Mouse (Mus musculus) hindbrain, embryonic 11.5 days (tissue): ENCODE measurements around the gene Mex3b. TPM values are rescaled to one million over a fixed set of nuclear protein-coding genes. Genes with fewer than 3 reads are reported as not detected.

Experiments used
- ATAC-seq: fragments of 200-750 bp; cut with Nextera tagmentation; 2 replicates; pipeline ENCODE4 v1.8.0; 2017; ENCODE audit warnings: mild to moderate bottlenecking, moderate TSS enrichment, moderate library complexity; ENCODE audit not compliant: low FRiP score
- DNase-seq: peaks from one replicate; pipeline ENCODE4 v3.0.0-alpha.2; 2015; ENCODE audit warnings: low spot score
- H3K27ac ChIP-seq: fragments of 300-500 bp; sonication (generic); 2 replicates; pipeline ENCODE4 v1.5.1; 2014; ENCODE audit warnings: mild to moderate bottlenecking, low read depth, low read length
- H3K27me3 ChIP-seq: fragments of 300-500 bp; sonication (generic); 2 replicates; pipeline ENCODE4 v1.6.1; 2014; ENCODE audit warnings: mild to moderate bottlenecking, low read length, moderate library complexity, mixed read lengths; ENCODE audit not compliant: control insufficient read depth, insufficient read depth
- H3K36me3 ChIP-seq: fragments of 300-500 bp; sonication (generic); 2 replicates; pipeline ENCODE4 v1.6.1; 2014; ENCODE audit warnings: mild to moderate bottlenecking, low read length, moderate library complexity, mixed read lengths; ENCODE audit not compliant: control insufficient read depth, insufficient read depth
- H3K4me1 ChIP-seq: fragments of 300-500 bp; sonication (generic); replicated peaks from 2 replicates; pipeline ENCODE4 v1.6.1; 2014; ENCODE audit warnings: low read length, mixed read lengths; ENCODE audit not compliant: control insufficient read depth, insufficient read depth
- H3K4me2 ChIP-seq: fragments of 300-500 bp; sonication (generic); replicated peaks from 2 replicates; pipeline ENCODE4 v1.6.1; 2014; ENCODE audit warnings: mild to moderate bottlenecking, low read depth, low read length
- H3K4me3 ChIP-seq: fragments of 300-500 bp; sonication (generic); 2 replicates; pipeline ENCODE4 v1.5.1; 2014; ENCODE audit warnings: low read depth, low read length
- H3K9ac ChIP-seq: fragments of 300-500 bp; sonication (generic); 2 replicates; pipeline ENCODE4 v1.6.1; 2014; ENCODE audit warnings: low read depth, low read length
- H3K9me3 ChIP-seq: fragments of 300-500 bp; sonication (generic); 2 replicates; pipeline ENCODE4 v1.6.1; 2016; ENCODE audit warnings: low read length; ENCODE audit not compliant: control insufficient read depth
- WGBS: fragments of 180-500 bp; shearing (Covaris S2); extraction: QIAGEN DNeasy Blood & Tissue Kit; methylation state at CpG from one replicate; pipeline ENCODE4 v1.1.7; 2014; 5-methylcytosine and 5-hydroxymethylcytosine counted together
- polyA plus RNA-seq: library from polyadenylated mRNA; unstranded; fragments of >200 nt; fragmentation: Nextera tagmentation; extraction: Ambion mirVana; gene quantifications from 2 replicates; pipeline ENCODE4 v1.2.1, GENCODE M21; 2014

Mex3b gene
- polyA plus RNA-seq, 1 experiment from 2014 or later = 36.5 TPM

GRCm38 (mm10) chr7:82864260-82864990, 2.7 kb upstream of the Mex3b start:
- Histone ChIP-seq H3K4me1 (no peaks in the 10 kb centered on the region; the same call in 1 of the 2 replicates), H3K27ac (peak overlapping the region; percentile 100), H3K4me3 (no peak overlapping the region), H3K36me3 (peaks cover 3% of the 10 kb centered on the region; the same call in 1 of the 2 replicates), H3K9ac (peak overlapping the region; percentile 100; the same call in 1 of the 2 replicates), H3K9me3 (no peaks in the 10 kb centered on the region), H3K4me2 (peak overlapping the region; percentile 76), H3K27me3 (no peaks in the 10 kb centered on the region)
- 32% methylated on average over 8 of the region's 8 CpGs for whole genome bisulfite sequencing
- ATAC-seq (no peak), DNase-seq (peak; percentile 62)

- Histone ChIP-seq H3K9me3 (no peaks in the 10 kb centered on the region), H3K4me2 (peak overlapping the region; percentile 76), H3K27me3 (no peaks in the 10 kb centered on the region), H3K27ac (peak overlapping the region; percentile 100), H3K4me1 (no peaks in the 10 kb centered on the region; the same call in 1 of the 2 replicates), H3K9ac (peak overlapping the region; percentile 100), H3K4me3 (peak overlapping the region; percentile 100), H3K36me3 (peaks cover 9% of the 10 kb centered on the region)
- under 1% methylated on average over 22 of the region's 22 CpGs for WGBS
- DNase-seq (peak; percentile 76), ATAC-seq (no peak)
Measured at GRCm38 (mm10) chr7:82864991-82865771, 2.0 kb upstream of the Mex3b start.

DNA sequence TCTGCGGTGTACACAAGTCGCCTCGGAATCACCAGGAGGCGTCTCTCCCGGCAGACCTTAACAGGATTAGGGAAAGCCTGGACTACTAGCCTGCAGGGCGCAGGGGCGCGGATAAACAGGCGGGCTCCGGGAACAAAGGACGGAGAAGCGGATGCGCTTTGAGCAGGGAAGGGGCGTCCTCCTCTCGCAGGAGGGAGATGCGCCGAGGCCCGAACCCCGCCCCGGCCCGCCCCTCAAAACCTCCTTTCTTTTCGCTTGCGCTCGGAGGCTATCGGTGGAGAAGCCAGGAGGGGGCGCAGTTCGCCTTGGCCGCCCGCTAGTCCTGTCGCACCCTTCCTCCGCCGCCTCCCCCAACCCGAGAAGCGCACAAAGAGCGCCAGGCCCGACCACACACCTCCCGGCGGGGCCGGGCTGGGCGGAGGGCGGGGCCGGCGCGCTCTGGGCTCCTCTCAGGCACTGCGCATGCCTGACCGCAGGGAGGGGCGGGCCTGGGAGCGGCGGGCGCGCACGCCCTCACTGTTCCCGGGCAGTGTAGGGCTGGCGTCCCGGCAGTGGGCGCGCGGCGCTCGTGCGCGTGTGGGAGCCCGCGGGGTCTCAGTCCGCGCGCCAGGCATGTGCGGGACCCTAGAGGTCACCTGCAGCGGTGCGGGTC, 1.2 kb upstream of the Mex3b start:
- ATAC-seq (peak; percentile 90), DNase-seq (peak; percentile 99)
- WGBS = under 1% methylated on average over 41 of the region's 70 CpGs
- H3K4me2 ChIP-seq = peak overlapping the region; percentile 76
- peaks cover 9% of the 10 kb centered on the region for H3K36me3 ChIP-seq
- H3K27ac ChIP-seq = peak overlapping the region; percentile 100
- peak overlapping the region; percentile 100 for H3K4me3 ChIP-seq
- H3K9ac ChIP-seq = peak overlapping the region; percentile 100
- H3K9me3 ChIP-seq = no peaks in the 10 kb centered on the region
- no peaks in the 10 kb centered on the region; the same call in 1 of the 2 replicates for H3K4me1 ChIP-seq
- H3K27me3 ChIP-seq = no peaks in the 10 kb centered on the region

DNA sequence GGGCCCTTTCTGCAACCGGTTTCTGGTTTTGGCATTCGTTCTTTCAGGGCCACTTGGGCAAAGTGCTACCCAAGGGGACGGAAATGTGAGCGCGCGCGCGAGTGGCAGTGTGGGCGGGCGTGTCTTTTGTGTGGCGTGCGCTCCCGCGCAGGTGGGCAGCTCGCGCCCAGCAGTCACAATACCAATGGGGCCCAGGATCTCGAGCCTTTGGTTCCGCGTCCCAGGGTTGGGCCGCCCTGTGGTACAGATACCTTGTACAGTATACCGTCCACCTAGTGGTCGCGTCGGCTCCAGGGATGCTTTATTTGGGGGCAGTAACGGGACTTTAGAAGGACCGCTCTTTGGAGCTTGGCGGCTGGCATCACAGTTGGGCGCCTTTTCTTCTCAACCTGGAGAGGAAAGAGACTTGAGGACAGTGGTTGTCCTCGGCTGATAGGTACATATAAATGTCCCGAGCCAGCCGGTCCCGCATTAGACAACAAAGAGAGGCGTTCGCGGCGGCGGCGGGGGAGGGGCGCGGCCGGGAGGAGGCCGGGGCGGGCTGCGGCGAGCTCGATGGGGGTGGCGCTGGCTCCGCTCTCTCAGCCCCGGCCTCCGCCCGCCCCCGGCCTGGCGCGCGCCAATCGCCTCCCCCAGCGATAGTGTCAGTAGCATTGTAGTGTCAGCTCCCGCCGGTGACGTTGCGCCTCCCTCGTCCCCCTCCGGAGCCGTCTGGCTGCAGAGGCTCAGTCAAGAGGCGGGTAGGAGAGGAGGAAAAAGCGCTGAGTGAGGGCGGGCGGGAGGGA, 455 bp upstream of the Mex3b start:
- H3K27me3 ChIP-seq = no peaks in the 10 kb centered on the region
- H3K9me3 ChIP-seq = no peaks in the 10 kb centered on the region
- H3K27ac ChIP-seq = peak overlapping the region; percentile 100
- peaks cover 9% of the 10 kb centered on the region for H3K36me3 ChIP-seq
- H3K4me3 ChIP-seq = peak overlapping the region; percentile 100
- DNase-seq (peak; percentile 95), ATAC-seq (peak; percentile 84)
- H3K4me2 ChIP-seq = peak overlapping the region; percentile 71
- under 1% methylated on average over 56 of the region's 68 CpGs for WGBS
- H3K4me1 ChIP-seq = no peaks in the 10 kb centered on the region; the same call in 1 of the 2 replicates
- peak overlapping the region; percentile 100 for H3K9ac ChIP-seq

DNA sequence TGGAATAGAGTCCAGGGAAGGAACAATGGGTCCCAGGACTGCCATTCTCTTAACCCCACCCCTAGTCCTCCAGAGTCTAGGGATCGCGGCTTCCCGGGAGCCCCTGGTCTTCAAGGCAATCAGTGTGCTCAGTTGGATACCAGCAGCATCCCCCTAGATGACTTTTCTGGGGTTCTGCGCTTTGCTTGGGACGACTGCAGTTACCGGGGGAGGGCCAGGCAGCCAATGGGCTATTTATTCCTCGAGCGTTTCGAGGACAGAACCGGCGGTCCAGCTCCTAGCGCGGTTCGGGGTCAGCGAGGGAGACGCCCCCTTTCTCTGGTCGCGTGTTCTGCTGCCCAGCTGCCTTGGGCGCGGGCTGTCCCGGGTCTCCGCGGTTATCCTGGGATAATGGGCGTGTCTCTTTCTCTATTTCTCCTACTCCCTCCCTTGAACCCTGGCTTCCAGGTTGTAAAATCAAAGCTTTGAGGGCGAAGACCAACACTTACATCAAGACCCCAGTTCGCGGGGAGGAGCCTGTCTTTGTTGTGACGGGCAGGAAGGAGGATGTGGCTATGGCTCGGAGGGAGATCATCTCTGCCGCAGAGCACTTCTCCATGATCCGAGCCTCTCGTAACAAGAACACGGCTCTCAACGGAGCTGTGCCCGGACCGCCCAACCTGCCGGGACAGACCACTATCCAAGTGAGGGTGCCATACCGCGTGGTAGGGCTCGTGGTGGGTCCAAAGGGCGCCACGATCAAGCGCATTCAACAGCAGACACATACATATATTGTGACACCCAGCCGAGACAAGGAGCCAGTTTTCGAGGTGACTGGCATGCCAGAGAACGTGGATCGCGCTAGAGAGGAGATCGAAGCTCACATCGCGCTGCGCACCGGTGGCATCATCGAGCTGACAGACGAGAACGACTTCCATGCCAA, 1.4 kb downstream of the Mex3b start:
- Histone ChIP-seq H3K9ac (peak overlapping the region; percentile 100), H3K27me3 (no peaks in the 10 kb centered on the region), H3K36me3 (peaks cover 9% of the 10 kb centered on the region), H3K4me1 (no peaks in the 10 kb centered on the region; the same call in 1 of the 2 replicates), H3K4me3 (peak overlapping the region; percentile 100), H3K9me3 (no peaks in the 10 kb centered on the region), H3K27ac (peak overlapping the region; percentile 100), H3K4me2 (peak overlapping the region; percentile 98)
- DNase-seq = peak; percentile 71
- ATAC-seq = no peak
- WGBS = under 1% methylated on average over 56 of the region's 56 CpGs

DNA sequence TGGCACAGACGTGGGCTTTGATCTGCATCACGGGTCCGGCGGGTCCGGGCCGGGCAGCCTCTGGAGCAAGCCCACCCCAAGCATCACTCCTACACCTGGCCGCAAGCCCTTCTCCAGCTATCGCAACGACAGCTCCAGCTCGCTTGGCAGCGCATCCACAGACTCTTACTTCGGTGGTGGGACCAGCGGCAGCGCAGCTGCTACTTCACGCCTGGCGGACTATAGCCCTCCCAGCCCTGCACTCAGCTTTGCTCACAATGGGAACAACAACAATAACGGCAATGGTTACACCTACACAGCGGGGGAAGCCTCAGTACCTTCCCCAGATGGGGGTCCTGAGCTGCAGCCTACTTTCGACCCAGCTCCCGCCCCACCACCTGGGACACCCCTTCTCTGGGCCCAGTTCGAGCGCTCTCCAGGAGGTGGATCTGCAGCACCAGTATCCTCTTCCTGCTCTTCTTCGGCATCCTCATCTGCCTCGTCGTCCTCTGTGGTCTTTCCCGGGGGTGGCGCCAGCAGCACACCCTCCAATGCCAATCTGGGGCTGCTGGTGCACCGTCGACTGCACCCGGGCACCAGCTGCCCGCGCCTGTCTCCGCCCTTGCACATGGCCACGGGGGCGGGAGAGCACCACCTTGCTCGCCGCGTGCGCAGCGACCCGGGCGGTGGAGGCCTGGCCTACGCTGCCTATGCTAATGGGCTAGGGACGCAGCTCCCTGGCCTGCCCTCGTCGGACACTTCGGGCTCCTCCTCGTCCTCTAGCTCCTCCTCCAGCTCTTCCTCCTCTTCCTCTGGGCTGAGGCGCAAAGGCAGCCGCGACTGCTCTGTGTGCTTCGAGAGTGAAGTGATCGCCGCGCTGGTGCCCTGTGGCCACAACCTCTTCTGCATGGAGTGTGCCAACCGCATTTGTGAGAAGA, 2.4 kb downstream of the Mex3b start:
- DNase-seq = peak; percentile 76
- H3K4me1 ChIP-seq = no peaks in the 10 kb centered on the region
- H3K27me3 ChIP-seq = no peaks in the 10 kb centered on the region
- peak overlapping the region; percentile 100 for H3K27ac ChIP-seq
- peak overlapping the region; percentile 98 for H3K4me2 ChIP-seq
- H3K9ac ChIP-seq = peak overlapping the region; percentile 100
- peak overlapping the region; percentile 100 for H3K4me3 ChIP-seq
- H3K9me3 ChIP-seq = no peaks in the 10 kb centered on the region
- ATAC-seq = no peak
- H3K36me3 ChIP-seq = peaks cover 9% of the 10 kb centered on the region
- WGBS = 1% methylated on average over 55 of the region's 56 CpGs

DNA sequence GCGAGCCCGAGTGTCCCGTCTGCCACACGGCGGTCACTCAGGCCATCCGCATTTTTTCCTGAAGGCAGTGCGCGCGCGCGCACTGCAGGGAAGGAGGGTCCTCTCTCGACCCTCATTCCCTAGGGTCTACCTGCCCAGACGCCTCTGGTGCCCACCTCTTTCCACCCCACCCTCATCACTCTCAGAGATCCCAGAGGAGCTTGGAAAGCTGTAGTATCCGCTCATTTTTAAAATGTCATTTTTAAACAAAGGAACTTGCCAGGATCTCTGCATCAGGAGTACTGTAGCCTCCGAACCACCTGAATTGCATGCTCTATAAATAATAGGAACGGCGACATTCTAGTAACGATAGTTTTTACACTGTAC, 3.0 kb downstream of the Mex3b start:
- Histone ChIP-seq H3K4me3 (peak overlapping the region; percentile 100), H3K27me3 (no peaks in the 10 kb centered on the region), H3K36me3 (peaks cover 9% of the 10 kb centered on the region), H3K4me2 (peak overlapping the region; percentile 98), H3K4me1 (no peaks in the 10 kb centered on the region), H3K9me3 (no peaks in the 10 kb centered on the region), H3K9ac (peak overlapping the region; percentile 100), H3K27ac (peak overlapping the region; percentile 100)
- WGBS = 20% methylated on average over 18 of the region's 18 CpGs
- DNase-seq (no peak), ATAC-seq (no peak)
